Mouse (Mus musculus) G1E (cell line): Measurements from ENCODE around the gene Dock4. TPM values are rescaled to one million over a fixed set of nuclear protein-coding genes. Genes with fewer than 3 reads are reported as not detected.

ENCODE experiments used
- ATAC-seq: 2 replicates; pipeline ENCODE4 v1.8.0; 2016; ENCODE audit warnings: mild to moderate bottlenecking; ENCODE audit not compliant: insufficient number of reproducible peaks, poor library complexity, low FRiP score, severe bottlenecking; ENCODE audit errors: extremely low read depth
- DNase-seq: peaks from one replicate; pipeline ENCODE4 v3.0.0; 2012; ENCODE audit warnings: low spot score
- H3K27me3 ChIP-seq: 2 replicates; pipeline ENCODE4 v1.6.1; 2012; ENCODE audit warnings: mild to moderate bottlenecking, low read length, inconsistent platforms; ENCODE audit not compliant: insufficient read depth
- H3K36me3 ChIP-seq: replicated peaks from 2 replicates; pipeline ENCODE3; 2012; ENCODE audit warnings: mild to moderate bottlenecking, inconsistent platforms
- H3K4me1 ChIP-seq: 2 replicates; pipeline ENCODE4 v1.6.1; 2012; ENCODE audit warnings: low read depth, low read length, inconsistent platforms, mixed read lengths; ENCODE audit not compliant: insufficient read depth
- H3K4me3 ChIP-seq: 2 replicates; pipeline ENCODE4 v1.5.1; 2012; ENCODE audit warnings: low read depth, mild to moderate bottlenecking, inconsistent platforms, low read length, moderate library complexity, mixed read lengths
- H3K9me3 ChIP-seq: replicated peaks from 2 replicates; pipeline ENCODE4 v1.6.1; 2012; ENCODE audit warnings: inconsistent platforms
- CTCF ChIP-seq: IDR thresholded peaks from 2 replicates; pipeline ENCODE4 v1.5.1; 2012; ENCODE audit warnings: low read depth, low read length, inconsistent platforms, mixed read lengths
- GATA1 ChIP-seq: IDR thresholded peaks from 2 replicates; pipeline ENCODE4 v1.6.1; 2012; ENCODE audit warnings: borderline replicate concordance, low read length, inconsistent platforms, mixed read lengths
- GATA2 ChIP-seq: IDR thresholded peaks from 2 replicates; pipeline ENCODE4 v1.6.1; 2012; ENCODE audit warnings: low read depth, low read length, inconsistent platforms, borderline replicate concordance
- POLR2AphosphoS5 ChIP-seq: IDR thresholded peaks from 2 replicates; pipeline ENCODE4 v1.6.1; 2012; ENCODE audit warnings: low read depth, low read length, inconsistent platforms; ENCODE audit not compliant: insufficient replicate concordance
- TAL1 ChIP-seq: conservative IDR thresholded peaks from 2 replicates; pipeline ENCODE4 v1.6.1; 2012; ENCODE audit warnings: low read depth, low read length, inconsistent platforms, mixed read lengths
- polyA plus RNA-seq: library from polyadenylated mRNA; stranded (reverse); fragments of >175 nt; gene quantifications from 2 replicates; pipeline ENCODE4 v1.2.3, GENCODE M21; 2012
- total RNA-seq, 2 experiments: library from RNA; stranded (forward) in 1 of 2; stranded (reverse) in 1 of 2; fragments of 200-1000 nt in 1 of 2; fragments of >200 nt in 1 of 2; fragmentation: Nextera tagmentation in 1 of 2; gene quantifications; 2 replicates each; pipeline ENCODE4 v1.2.3; 2014 to 2017

Gene Dock4
- total and polyA plus RNA-seq, 3 experiments, result 0.01 to 1.2 (median 0.68) TPM

GRCm38 (mm10) chr12:40512370-40512693 is 66.6 kb downstream of the Dock4 start:
- Histone ChIP-seq H3K27me3 (no peaks in the 10 kb centered on the region; the same call in 1 of the 2 replicates), H3K9me3 (no peaks in the 10 kb centered on the region), H3K4me3 (no peak overlapping the region), H3K4me1 (no peaks in the 10 kb centered on the region), H3K36me3 (no peaks in the 10 kb centered on the region)
- TF ChIP-seq POLR2AphosphoS5 (no peak), TAL1 (no peak), CTCF (no peak), GATA1 (no peak), GATA2 (no peak)
- ATAC-seq, result no peak
- no peak for DNase-seq

GRCm38 (mm10) chr12:40512994-40513393 is 67.2 kb downstream of the Dock4 start:
- Histone ChIP-seq H3K27me3 (no peaks in the 10 kb centered on the region; the same call in 1 of the 2 replicates), H3K4me3 (no peak overlapping the region), H3K4me1 (no peaks in the 10 kb centered on the region), H3K36me3 (no peaks in the 10 kb centered on the region), H3K9me3 (no peaks in the 10 kb centered on the region)
- ATAC-seq (no peak), DNase-seq (no peak)
- TF ChIP-seq TAL1, result no peak
- TF ChIP-seq GATA1, result no peak
- TF ChIP-seq CTCF, result no peak
- TF ChIP-seq GATA2, result no peak
- no peak for TF ChIP-seq POLR2AphosphoS5

- no peak for ATAC-seq
- H3K4me3 ChIP-seq, result no peak overlapping the region
- H3K27me3 ChIP-seq, result no peaks in the 10 kb centered on the region; the same call in 1 of the 2 replicates
- no peaks in the 10 kb centered on the region for H3K9me3 ChIP-seq
- no peaks in the 10 kb centered on the region for H3K4me1 ChIP-seq
- no peak for DNase-seq
- no peaks in the 10 kb centered on the region for H3K36me3 ChIP-seq
- TF ChIP-seq GATA2 (no peak), CTCF (no peak), TAL1 (no peak), GATA1 (no peak)
These were observed 68.3 kb downstream of the Dock4 start for GRCm38 (mm10) chr12:40514021-40514420.

- Histone ChIP-seq H3K4me3 (no peak overlapping the region), H3K36me3 (no peaks in the 10 kb centered on the region), H3K9me3 (no peaks in the 10 kb centered on the region), H3K27me3 (no peaks in the 10 kb centered on the region), H3K4me1 (no peaks in the 10 kb centered on the region)
- no peak for ATAC-seq
- DNase-seq, result no peak
- TF ChIP-seq CTCF, result no peak
- no peak for TF ChIP-seq POLR2AphosphoS5
- no peak for TF ChIP-seq TAL1
- TF ChIP-seq GATA1, result no peak
- TF ChIP-seq GATA2, result no peak
These were observed 76.7 kb downstream of the Dock4 start for GRCm38 (mm10) chr12:40522468-40522867.

- TF ChIP-seq CTCF (no peak), GATA2 (no peak), TAL1 (no peak), POLR2AphosphoS5 (no peak), GATA1 (no peak)
These were observed 77.3 kb downstream of the Dock4 start for GRCm38 (mm10) chr12:40523020-40523419.

GRCm38 (mm10) chr12:40525045-40525444 is 79.3 kb downstream of the Dock4 start:
- DNase-seq (no peak), ATAC-seq (no peak)
- Histone ChIP-seq H3K4me3 (no peak overlapping the region), H3K36me3 (no peaks in the 10 kb centered on the region), H3K9me3 (no peaks in the 10 kb centered on the region), H3K4me1 (no peaks in the 10 kb centered on the region), H3K27me3 (no peaks in the 10 kb centered on the region)
- TF ChIP-seq GATA1 (no peak), CTCF (no peak), TAL1 (no peak), POLR2AphosphoS5 (no peak), GATA2 (no peak)

More at GRCm38 (mm10) chr12:40523020-40523419, 77.3 kb downstream of the Dock4 start:
- H3K27me3 ChIP-seq, result no peaks in the 10 kb centered on the region
- DNase-seq, result no peak
- no peak overlapping the region for H3K4me3 ChIP-seq
- H3K36me3 ChIP-seq, result no peaks in the 10 kb centered on the region
- no peaks in the 10 kb centered on the region for H3K4me1 ChIP-seq
- ATAC-seq, result no peak
- no peaks in the 10 kb centered on the region for H3K9me3 ChIP-seq

- no peaks in the 10 kb centered on the region for H3K27me3 ChIP-seq
- H3K9me3 ChIP-seq, result no peaks in the 10 kb centered on the region
- ATAC-seq, result no peak; the same call in 1 of the 2 replicates
- H3K36me3 ChIP-seq, result no peaks in the 10 kb centered on the region
- no peak for DNase-seq
- no peak overlapping the region for H3K4me3 ChIP-seq
- no peaks in the 10 kb centered on the region for H3K4me1 ChIP-seq
- TF ChIP-seq GATA1 (no peak), GATA2 (no peak), CTCF (no peak), POLR2AphosphoS5 (no peak), TAL1 (no peak)
These were observed 90.2 kb downstream of the Dock4 start for GRCm38 (mm10) chr12:40535655-40536618.
